Mouse (Mus musculus) megakaryocyte-erythroid progenitor cell, adult 5-6 weeks (primary cell): ENCODE measurements around the gene Sprn. TPM values are rescaled to one million over a fixed set of nuclear protein-coding genes. Genes with fewer than 3 reads are reported as not detected.
A peak's percentile ranks its signal among the peaks of the same experiment; 100 is the strongest.

Experiments
- ATAC-seq: replicated peaks from 2 replicates; pipeline ENCODE4 v1.8.0; 2016; ENCODE audit warnings: mild to moderate bottlenecking, inconsistent platforms; ENCODE audit not compliant: severe bottlenecking, poor library complexity, low FRiP score, low TSS enrichment
- total RNA-seq, 2 experiments: library from RNA; stranded (forward) in 1 of 2; stranded (reverse) in 1 of 2; fragments of 200-1000, 215-1000 nt in 1 of 2; fragments of >200 nt in 1 of 2; fragmentation: Nextera tagmentation in 1 of 2; gene quantifications; 2 replicates each; pipeline ENCODE4 v1.2.3; 2014 to 2017

Gene Sprn
- total RNA-seq, 2 experiments from 2014 or later, result 0.83 TPM; not detected in 1

GRCm38 (mm10) chr7:140115583-140116328 lies 38.9 kb downstream of the Sprn start, which contains the start of gene Paox:
TSS of gene Paox (plus strand) at chr7:140115799.
- peak; percentile 79 for ATAC-seq

GRCm38 (mm10) chr7:140111943-140112342 lies 42.7 kb downstream of the Sprn start:
- ATAC-seq, result no peak

DNA sequence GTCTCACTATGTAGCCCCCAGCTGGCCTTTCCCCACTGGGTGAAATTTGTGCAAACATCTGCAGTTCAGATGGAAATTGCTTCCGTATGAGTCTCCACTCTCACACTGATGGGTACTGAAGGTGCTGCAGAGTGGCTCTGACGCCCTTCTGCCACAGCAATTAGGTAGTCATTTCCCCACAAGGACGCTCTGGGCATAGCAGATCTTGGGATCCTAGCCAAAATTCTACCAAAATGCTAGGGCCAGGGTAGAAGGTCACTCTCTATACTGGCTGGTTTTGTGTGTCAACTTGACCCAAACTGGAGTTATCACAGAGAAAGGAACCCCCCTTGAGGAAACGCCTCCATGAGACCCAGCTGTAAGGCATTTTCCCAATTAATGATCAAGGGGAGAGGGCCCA lies 50.7 kb downstream of the Sprn start:
- no peak for ATAC-seq

GRCm38 (mm10) chr7:140101993-140102860 lies 52.5 kb downstream of the Sprn start, which contains the start of gene Fuom:
TSS of gene Fuom (minus strand) at chr7:140102441.
- peak; percentile 97 for ATAC-seq

- no peak for ATAC-seq
Observed at GRCm38 (mm10) chr7:140101498-140101897, 53.2 kb downstream of the Sprn start.

Other genes with a start within 250 kb of the Sprn start
- not detected in 2 replicates for gene Utf1, start 211.1 kb downstream of the Sprn start, total RNA-seq (2014; fragmentation: Nextera tagmentation)
- gene Utf1, start 211.1 kb downstream of the Sprn start, total RNA-seq (2017), result not detected in 2 replicates
- not detected in 2 replicates for gene 6430531B16Rik, start 176.1 kb downstream of the Sprn start, total RNA-seq (2014; fragmentation: Nextera tagmentation)
- 1.0 TPM in 1 of 2 replicates, not detected in the other for gene 6430531B16Rik, start 176.1 kb downstream of the Sprn start, total RNA-seq (2017)
- 1.5 and 4.5 TPM in 2 replicates for gene Adam8, start 162.3 kb downstream of the Sprn start, total RNA-seq (2014; fragmentation: Nextera tagmentation)
- 0.34 and 2.6 TPM in 2 replicates for gene Adam8, start 162.3 kb downstream of the Sprn start, total RNA-seq (2017)
- 21.3 and 34.7 TPM in 2 replicates for gene Zfp511, start 118.5 kb downstream of the Sprn start, total RNA-seq (2014; fragmentation: Nextera tagmentation)
- gene Zfp511, start 118.5 kb downstream of the Sprn start, total RNA-seq (2017), result 22.0 and 26.9 TPM in 2 replicates
- gene Tubgcp2, start 118.2 kb downstream of the Sprn start, total RNA-seq (2014; fragmentation: Nextera tagmentation), result 29.3 and 37.6 TPM in 2 replicates
- 38.2 and 41.2 TPM in 2 replicates for gene Tubgcp2, start 118.2 kb downstream of the Sprn start, total RNA-seq (2017)
- not detected in 2 replicates for gene Msx3, start 105.8 kb downstream of the Sprn start, total RNA-seq (2014; fragmentation: Nextera tagmentation)
- not detected in 2 replicates for gene Msx3, start 105.8 kb downstream of the Sprn start, total RNA-seq (2017)
- gene Caly, start 72.3 kb downstream of the Sprn start, total RNA-seq (2014; fragmentation: Nextera tagmentation), result not detected in 2 replicates
- not detected in 2 replicates for gene Caly, start 72.3 kb downstream of the Sprn start, total RNA-seq (2017)
- not detected in 2 replicates for gene Prap1, start 61.5 kb downstream of the Sprn start, total RNA-seq (2014; fragmentation: Nextera tagmentation)
- gene Prap1, start 61.5 kb downstream of the Sprn start, total RNA-seq (2017), result not detected in 2 replicates
- gene Fuom, start 52.4 kb downstream of the Sprn start, total RNA-seq (2014; fragmentation: Nextera tagmentation), result 4.1 and 17.9 TPM in 2 replicates
- 12.0 TPM in 1 of 2 replicates, not detected in the other for gene Fuom, start 52.4 kb downstream of the Sprn start, total RNA-seq (2017)
- gene Paox, start 39.1 kb downstream of the Sprn start, total RNA-seq (2014; fragmentation: Nextera tagmentation), result 15.1 and 22.1 TPM in 2 replicates
- gene Paox, start 39.1 kb downstream of the Sprn start, total RNA-seq (2017), result 4.1 and 6.9 TPM in 2 replicates
- gene Echs1, start 38.4 kb downstream of the Sprn start, total RNA-seq (2014; fragmentation: Nextera tagmentation), result 50.1 and 62.9 TPM in 2 replicates
- 52.5 and 85.0 TPM in 2 replicates for gene Echs1, start 38.4 kb downstream of the Sprn start, total RNA-seq (2017)
- gene Mtg1, start 17.3 kb downstream of the Sprn start, total RNA-seq (2014; fragmentation: Nextera tagmentation), result 39.7 and 53.5 TPM in 2 replicates
- gene Mtg1, start 17.3 kb downstream of the Sprn start, total RNA-seq (2017), result 8.3 and 13.0 TPM in 2 replicates
- not detected in 2 replicates for gene Olfr522, start 9.9 kb upstream of the Sprn start, total RNA-seq (2014; fragmentation: Nextera tagmentation)
- not detected in 2 replicates for gene Olfr522, start 9.9 kb upstream of the Sprn start, total RNA-seq (2017)
- gene Olfr523, start 18.3 kb upstream of the Sprn start, total RNA-seq (2014; fragmentation: Nextera tagmentation), result not detected in 2 replicates
- gene Olfr523, start 18.3 kb upstream of the Sprn start, total RNA-seq (2017), result not detected in 2 replicates
- not detected in 2 replicates for gene Olfr524, start 51.1 kb upstream of the Sprn start, total RNA-seq (2014; fragmentation: Nextera tagmentation)
- not detected in 2 replicates for gene Olfr524, start 51.1 kb upstream of the Sprn start, total RNA-seq (2017)
- gene Cd163l1, start 63.4 kb upstream of the Sprn start, total RNA-seq (2014; fragmentation: Nextera tagmentation), result not detected in 2 replicates
- 0.19 TPM in 1 of 2 replicates, not detected in the other for gene Cd163l1, start 63.4 kb upstream of the Sprn start, total RNA-seq (2017)
- not detected in 2 replicates for gene 5830411N06Rik, start 92.4 kb upstream of the Sprn start, total RNA-seq (2014; fragmentation: Nextera tagmentation)
- gene 5830411N06Rik, start 92.4 kb upstream of the Sprn start, total RNA-seq (2017), result not detected in 2 replicates
- gene Olfr525, start 166.0 kb upstream of the Sprn start, total RNA-seq (2014; fragmentation: Nextera tagmentation), result not detected in 2 replicates
- not detected in 2 replicates for gene Olfr525, start 166.0 kb upstream of the Sprn start, total RNA-seq (2017)
- not detected in 2 replicates for gene Olfr527, start 179.1 kb upstream of the Sprn start, total RNA-seq (2014; fragmentation: Nextera tagmentation)
- gene Olfr527, start 179.1 kb upstream of the Sprn start, total RNA-seq (2017), result not detected in 2 replicates
- not detected in 2 replicates for gene Olfr60, start 206.8 kb upstream of the Sprn start, total RNA-seq (2014; fragmentation: Nextera tagmentation)
- not detected in 2 replicates for gene Olfr60, start 206.8 kb upstream of the Sprn start, total RNA-seq (2017)
- gene Olfr530, start 221.5 kb upstream of the Sprn start, total RNA-seq (2014; fragmentation: Nextera tagmentation), result not detected in 2 replicates
- not detected in 2 replicates for gene Olfr530, start 221.5 kb upstream of the Sprn start, total RNA-seq (2017)
- not detected in 2 replicates for gene Olfr531, start 248.0 kb upstream of the Sprn start, total RNA-seq (2014; fragmentation: Nextera tagmentation)
- gene Olfr531, start 248.0 kb upstream of the Sprn start, total RNA-seq (2017), result not detected in 2 replicates